Mouse (Mus musculus) forebrain, embryonic 11.5 days (tissue): ENCODE results near the gene Ubn1. TPM values are rescaled to one million over a fixed set of nuclear protein-coding genes. Genes with fewer than 3 reads are reported as not detected.

Source experiments
- polyA plus RNA-seq: library from polyadenylated mRNA; unstranded; fragments of >200 nt; fragmentation: Nextera tagmentation; extraction: Ambion mirVana; gene quantifications from 2 replicates; pipeline ENCODE4 v1.2.1, GENCODE M21; 2014

Gene Ubn1
- polyA plus RNA-seq, 1 experiment from 2014 or later = 25.4 TPM

Other genes starting within 250 kb of the Ubn1 start
- gene 4930562C15Rik, start 214.6 kb upstream of the Ubn1 start, polyA plus RNA-seq = 0.36 TPM in 1 of 2 replicates, not detected in the other
- 23.9 TPM in 2 replicates for gene Ubald1, start 169.7 kb upstream of the Ubn1 start, polyA plus RNA-seq
- 69.9 and 77.2 TPM in 2 replicates for gene Mgrn1, start 163.8 kb upstream of the Ubn1 start, polyA plus RNA-seq
- 120 and 137 TPM in 2 replicates for gene Nudt16l1, start 111.3 kb upstream of the Ubn1 start, polyA plus RNA-seq
- 50.4 and 52.4 TPM in 2 replicates for gene Anks3, start 85.9 kb upstream of the Ubn1 start, polyA plus RNA-seq
- not detected in 2 replicates for gene Sept12, start 52.2 kb upstream of the Ubn1 start, polyA plus RNA-seq
- 2.0 TPM in 1 of 2 replicates, not detected in the other for gene Smim22, start 42.8 kb upstream of the Ubn1 start, polyA plus RNA-seq
- 74.1 and 81.6 TPM in 2 replicates for gene Rogdi, start 36.5 kb upstream of the Ubn1 start, polyA plus RNA-seq
- gene Glyr1, start 194 bp upstream of the Ubn1 start, polyA plus RNA-seq = 174 and 184 TPM in 2 replicates
- gene Ppl, start 82.4 kb downstream of the Ubn1 start, polyA plus RNA-seq = 1.3 and 1.5 TPM in 2 replicates
- gene Sec14l5, start 97.1 kb downstream of the Ubn1 start, polyA plus RNA-seq = 0.11 and 0.16 TPM in 2 replicates
- gene Nagpa, start 154.0 kb downstream of the Ubn1 start, polyA plus RNA-seq = 10.7 and 12.5 TPM in 2 replicates
- 4.4 and 4.5 TPM in 2 replicates for gene AU021092, start 172.2 kb downstream of the Ubn1 start, polyA plus RNA-seq
- 22.1 and 23.7 TPM in 2 replicates for gene Alg1, start 183.6 kb downstream of the Ubn1 start, polyA plus RNA-seq
- gene Eef2kmt, start 205.9 kb downstream of the Ubn1 start, polyA plus RNA-seq = 15.9 and 16.1 TPM in 2 replicates